10 mouse cellular contexts compared by ENCODE assay signal in the genomic region with DNA sequence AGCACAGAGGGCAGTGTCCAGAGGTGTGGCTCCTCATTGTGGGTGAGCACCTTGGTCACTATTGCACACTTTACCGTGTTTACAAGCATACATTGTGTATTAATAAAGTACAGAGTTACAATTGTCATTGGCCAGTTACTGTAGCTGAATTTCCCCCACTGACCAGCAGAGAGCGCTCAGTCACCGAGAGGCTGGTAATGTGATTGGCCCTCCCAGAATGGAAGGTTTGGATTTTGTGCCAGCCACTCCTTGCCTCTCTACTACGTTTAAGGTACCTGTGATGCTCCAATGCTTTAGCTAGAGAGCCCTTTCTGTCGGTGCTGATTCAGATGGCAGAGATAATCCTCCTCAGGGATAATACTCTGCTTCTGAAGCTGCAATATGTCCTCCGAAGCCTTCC. TPM values are rescaled to one million over a fixed set of nuclear protein-coding genes. Genes with fewer than 3 reads are reported as not detected.
A peak's percentile ranks its signal among the peaks of the same experiment; 100 is the strongest.
DNase-seq lines count a peak whose midpoint lies in the region; ATAC-seq and TF ChIP-seq lines count a peak whose summit lies in the region.
"Had no signal": no experiment of that assay in that cellular context is flagged by ENCODE, and none has a peak within 500 bp of the region (broad histone marks: within the 10 kb centered on the region; RNA-seq: fewer than 3 reads in every experiment).

No protein-coding gene starts in this region.

- DNase-seq in kidney, adult 18-20 months: peak; percentile 78
- DNase-seq in induced T-regulatory cell, adult 2 months (ENCODE audit: low read depth): peak; percentile 62
- DNase-seq in limb, embryonic 10.5 days (ENCODE audit: low spot score): peak; percentile 73
- DNase-seq in thymus, postnatal 14 days: peak; percentile 73

- H3K27me3 ChIP-seq in kidney, embryonic 16.5 days (ENCODE audit: insufficient read depth, low read length): no peaks in the 10 kb centered on the region
- 0 out of 2 replicates have a peak, but pooled peaks cover 2% of the 10 kb centered on the region for H3K27me3 ChIP-seq in forebrain, embryonic 12.5 days
- no peaks in the 10 kb centered on the region for H3K27me3 ChIP-seq in limb, embryonic 10.5 days (ENCODE audit: low read depth, poor library complexity, severe bottlenecking)
- H3K27me3 ChIP-seq: embryonic facial prominence, embryonic 13.5 days had no signal

- no peaks in the 10 kb centered on the region for H3K9me3 ChIP-seq in kidney, embryonic 16.5 days (ENCODE audit: low read length)
- no peaks in the 10 kb centered on the region for H3K9me3 ChIP-seq in forebrain, embryonic 12.5 days
- H3K9me3 ChIP-seq in limb, embryonic 10.5 days (replicated peaks): no peaks in the 10 kb centered on the region
- H3K9me3 ChIP-seq: embryonic facial prominence, embryonic 13.5 days; neural tube, embryonic 13.5 days had no signal

- no peak overlapping the region for H3K9ac ChIP-seq in kidney, embryonic 16.5 days (replicated peaks; ENCODE audit: low read length)
- H3K9ac ChIP-seq in forebrain, embryonic 12.5 days: no peak overlapping the region
- H3K9ac ChIP-seq: embryonic facial prominence, embryonic 13.5 days; neural tube, embryonic 13.5 days had no signal

- TF ChIP-seq CTCF in bone marrow macrophage, adult 2 months (IDR thresholded peaks at IDR 0.05; ENCODE audit: low read depth, low read length): peak; percentile 78
- TF ChIP-seq CTCF in olfactory bulb, adult 2 months (IDR thresholded peaks at IDR 0.05; ENCODE audit: insufficient read depth, low read depth, low read length): peak; percentile 63

- no peaks in the 10 kb centered on the region for H3K4me1 ChIP-seq in kidney, embryonic 16.5 days (ENCODE audit: insufficient read depth, low read length)
- peaks cover under 1% of the 10 kb centered on the region for H3K4me1 ChIP-seq in bone marrow macrophage, adult 2 months (ENCODE audit: control insufficient read depth, insufficient read depth, low read length)
- peaks cover 28% of the 10 kb centered on the region for H3K4me1 ChIP-seq in forebrain, embryonic 12.5 days
- peaks cover 32% of the 10 kb centered on the region for H3K4me1 ChIP-seq in limb, embryonic 10.5 days
- H3K4me1 ChIP-seq in olfactory bulb, adult 2 months (ENCODE audit: control insufficient read depth, insufficient read depth, low read length): peaks cover 1% of the 10 kb centered on the region; the same call in 1 of the 2 replicates

- H3K36me3 ChIP-seq in kidney, embryonic 16.5 days (ENCODE audit: insufficient read depth, low read length): no peaks in the 10 kb centered on the region
- H3K36me3 ChIP-seq in forebrain, embryonic 12.5 days (replicated peaks): no peaks in the 10 kb centered on the region
- no peaks in the 10 kb centered on the region for H3K36me3 ChIP-seq in limb, embryonic 10.5 days
- H3K36me3 ChIP-seq: embryonic facial prominence, embryonic 13.5 days; neural tube, embryonic 13.5 days had no signal

- no peak for ATAC-seq in kidney, embryonic 16.5 days (ENCODE audit: low FRiP score, low TSS enrichment)
- ATAC-seq in forebrain, embryonic 12.5 days (ENCODE audit: low FRiP score): 0 out of 2 replicates have a peak, but pooled peaks have one; percentile 23

- no peak overlapping the region for H3K4me2 ChIP-seq in kidney, embryonic 16.5 days (replicated peaks; ENCODE audit: low read depth, low read length)
- H3K4me2 ChIP-seq in forebrain, embryonic 12.5 days: no peak overlapping the region
- H3K4me2 ChIP-seq: embryonic facial prominence, embryonic 13.5 days; neural tube, embryonic 13.5 days had no signal

- no peak overlapping the region for H3K27ac ChIP-seq in kidney, embryonic 16.5 days (ENCODE audit: low read length)
- H3K27ac ChIP-seq in bone marrow macrophage, adult 2 months (ENCODE audit: insufficient read depth, low read depth, low read length): no peak overlapping the region
- H3K27ac ChIP-seq in forebrain, embryonic 12.5 days: no peak overlapping the region
- no peak overlapping the region for H3K27ac ChIP-seq in limb, embryonic 10.5 days
- no peak overlapping the region for H3K27ac ChIP-seq in olfactory bulb, adult 2 months (ENCODE audit: insufficient read depth, low read depth, low read length)
- H3K27ac ChIP-seq: embryonic facial prominence, embryonic 13.5 days; neural tube, embryonic 13.5 days had no signal

- WGBS in kidney, embryonic 16.5 days: 19% methylated on average over 6 of the region's 6 CpGs
- 18% methylated on average over 6 of the region's 6 CpGs for WGBS in forebrain, embryonic 12.5 days
- 27% methylated on average over 6 of the region's 6 CpGs for WGBS in limb, embryonic 10.5 days
- WGBS in olfactory bulb, adult 2 months: 17% methylated on average over 6 of the region's 6 CpGs

- no peak for TF ChIP-seq POLR2A in bone marrow macrophage, adult 2 months (IDR thresholded peaks at IDR 0.05; ENCODE audit: borderline replicate concordance, low read depth, low read length)
- no peak for TF ChIP-seq POLR2A in olfactory bulb, adult 2 months (IDR thresholded peaks at IDR 0.05; ENCODE audit: insufficient read depth, low read depth, low read length)

- no peak overlapping the region for H3K4me3 ChIP-seq in kidney, embryonic 16.5 days (ENCODE audit: low read length)
- no peak overlapping the region for H3K4me3 ChIP-seq in bone marrow macrophage, adult 2 months (ENCODE audit: insufficient read depth, low read length)
- no peak overlapping the region for H3K4me3 ChIP-seq in forebrain, embryonic 12.5 days (replicated peaks)
- no peak overlapping the region for H3K4me3 ChIP-seq in limb, embryonic 10.5 days
- no peak overlapping the region for H3K4me3 ChIP-seq in olfactory bulb, adult 2 months (ENCODE audit: insufficient read depth, low read depth, low read length)
- H3K4me3 ChIP-seq: embryonic facial prominence, embryonic 13.5 days; neural tube, embryonic 13.5 days had no signal

RNA-seq across cellular contexts. Expression of a gene that starts 38.2 kb away (rescaled TPM):
- 48.9 and 49.6 TPM in 2 replicates for polyA plus RNA-seq in kidney, embryonic 16.5 days (2015; fragmentation: Nextera tagmentation; extraction: Ambion mirVana)
- 74.1 and 78.2 TPM in 2 replicates for polyA plus RNA-seq in bone marrow macrophage, adult 2 months (2012; ENCODE audit: insufficient read depth, insufficient read length, missing spikeins)
- polyA plus RNA-seq in forebrain, embryonic 12.5 days (2016; fragmentation: Nextera tagmentation; extraction: Ambion mirVana): 60.3 and 69.7 TPM in 2 replicates
- polyA plus RNA-seq in limb, embryonic 10.5 days (2016; fragmentation: Nextera tagmentation; extraction: Ambion mirVana): 39.5 and 43.7 TPM in 2 replicates
- not detected in 2 replicates for polyA plus RNA-seq in olfactory bulb, adult 2 months (2012; ENCODE audit: insufficient read depth, insufficient read length, low replicate concordance, missing spikeins)

RNA-seq across cellular contexts. Expression of a gene that starts 38.7 kb away (rescaled TPM):
- polyA plus RNA-seq in kidney, embryonic 16.5 days (2015; fragmentation: Nextera tagmentation; extraction: Ambion mirVana): 1.7 and 2.2 TPM in 2 replicates
- not detected in 2 replicates for polyA plus RNA-seq in bone marrow macrophage, adult 2 months (2012; ENCODE audit: insufficient read depth, insufficient read length, missing spikeins)
- polyA plus RNA-seq in forebrain, embryonic 12.5 days (2016; fragmentation: Nextera tagmentation; extraction: Ambion mirVana): 1.4 and 1.9 TPM in 2 replicates
- polyA plus RNA-seq in limb, embryonic 10.5 days (2016; fragmentation: Nextera tagmentation; extraction: Ambion mirVana): 0.34 and 0.41 TPM in 2 replicates
- polyA plus RNA-seq in olfactory bulb, adult 2 months (2012; ENCODE audit: insufficient read depth, insufficient read length, low replicate concordance, missing spikeins): not detected in 2 replicates
